Mouse (Mus musculus) embryo, embryonic 10 days (tissue): ENCODE data around the gene Cd7.
"Not testable (repeated sequence)": the region's sequence is repeated elsewhere in the genome, so short reads cannot be mapped to it uniquely, and the experiment has no call there.

Source experiments
- DNase-seq: peaks from one replicate; pipeline ENCODE4 v3.0.0-alpha.2; 2015; ENCODE audit warnings: low spot score

The Cd7 gene

GRCm38 (mm10) chr11:121047826-121048399 is 8.7 kb upstream of the Cd7 start:
- peak; percentile 57 for DNase-seq

- no peak for DNase-seq
Measured at GRCm38 (mm10) chr11:121045286-121045685, 6.1 kb upstream of the Cd7 start.

DNA sequence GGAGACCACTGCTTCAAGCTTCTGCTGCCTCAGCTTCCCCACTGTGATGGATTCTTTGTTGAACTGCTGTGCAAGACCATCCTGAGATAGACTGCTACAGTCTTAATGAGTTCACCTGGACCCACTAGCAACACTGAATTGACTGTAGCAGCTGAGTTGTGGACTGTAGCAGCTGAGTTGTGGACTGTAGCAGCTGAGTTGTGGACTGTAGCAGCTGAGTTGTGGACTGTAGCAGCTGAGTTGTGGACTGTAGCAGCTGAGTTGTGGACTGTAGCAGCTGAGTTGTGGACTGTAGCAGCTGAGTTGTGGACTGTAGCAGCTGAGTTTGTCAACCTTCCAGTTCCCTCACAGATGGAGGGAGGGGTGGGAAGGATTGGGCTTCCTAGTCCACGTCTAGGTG is 3.8 kb upstream of the Cd7 start:
- not testable (repeated sequence) for DNase-seq

DNA sequence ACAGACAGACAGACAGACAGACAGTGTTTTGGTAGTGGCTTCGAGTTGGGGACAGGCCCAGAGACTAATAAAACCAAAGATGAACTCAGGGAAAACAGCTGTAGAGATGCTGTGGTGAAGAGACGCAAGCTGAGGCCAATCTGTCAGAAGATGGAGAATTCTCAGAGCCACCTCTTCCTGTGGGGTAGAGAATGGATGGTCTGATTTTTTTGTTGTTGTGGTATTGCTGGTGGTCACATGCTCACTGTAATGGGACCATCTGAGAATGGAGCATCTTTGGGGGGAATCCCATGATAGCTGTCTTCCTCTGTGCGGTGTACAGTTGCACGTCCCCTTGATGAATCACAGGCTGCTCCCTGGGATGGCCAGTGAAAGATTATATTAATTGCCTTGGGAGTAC is 3.3 kb upstream of the Cd7 start:
- DNase-seq, result no peak

- no peak for DNase-seq
Measured at GRCm38 (mm10) chr11:121041636-121042035, 2.4 kb upstream of the Cd7 start.

- peak; percentile 91 for DNase-seq
Measured at GRCm38 (mm10) chr11:121041212-121041611, 2.0 kb upstream of the Cd7 start.

GRCm38 (mm10) chr11:121038366-121039240 is 615 bp downstream of the Cd7 start:
- no peak for DNase-seq

- DNase-seq, result no peak
Measured at GRCm38 (mm10) chr11:121033118-121033517, 6.1 kb downstream of the Cd7 start.

DNA sequence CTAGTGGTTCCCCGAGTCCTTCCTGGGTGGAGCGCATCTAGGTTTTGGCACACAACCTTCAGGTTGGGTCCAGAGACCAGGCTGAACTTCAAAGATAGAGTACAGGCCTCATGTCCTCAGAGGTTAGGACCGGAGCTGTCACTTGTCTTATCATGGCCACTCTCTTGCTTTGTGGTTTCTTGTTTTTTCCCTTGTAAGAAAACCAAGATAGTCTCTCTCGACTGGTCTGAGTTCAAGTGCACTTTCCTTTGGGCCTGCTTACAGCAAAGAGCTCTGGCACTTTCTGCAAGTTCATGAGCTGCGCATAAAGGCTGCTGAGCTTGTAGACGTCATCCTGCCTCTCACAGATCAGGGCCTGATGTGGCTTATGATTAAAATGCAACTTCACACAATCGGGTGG is 12.0 kb downstream of the Cd7 start:
- no peak for DNase-seq

- DNase-seq, result no peak
Measured at GRCm38 (mm10) chr11:121024163-121024562, 15.1 kb downstream of the Cd7 start.

DNA sequence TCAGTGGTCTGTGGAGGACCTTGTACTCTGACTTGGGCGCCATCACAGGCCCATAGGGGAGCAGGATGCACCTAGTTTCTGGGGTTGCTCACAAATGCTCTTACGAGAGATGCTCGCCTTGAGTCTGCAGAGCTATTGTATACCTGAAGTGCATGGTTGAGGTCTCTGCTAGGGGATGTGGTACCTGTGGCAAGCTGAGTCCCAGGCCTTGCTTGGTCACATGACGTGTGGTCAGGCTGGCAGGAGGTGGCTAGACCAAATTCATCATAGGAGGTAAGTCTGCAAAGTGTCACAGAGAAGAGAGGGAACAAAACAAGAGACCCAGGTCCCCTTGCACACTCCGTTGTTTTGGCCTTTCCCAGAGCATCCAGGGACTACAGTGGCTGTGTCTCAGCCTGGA is 19.7 kb downstream of the Cd7 start:
- DNase-seq, result no peak

DNA sequence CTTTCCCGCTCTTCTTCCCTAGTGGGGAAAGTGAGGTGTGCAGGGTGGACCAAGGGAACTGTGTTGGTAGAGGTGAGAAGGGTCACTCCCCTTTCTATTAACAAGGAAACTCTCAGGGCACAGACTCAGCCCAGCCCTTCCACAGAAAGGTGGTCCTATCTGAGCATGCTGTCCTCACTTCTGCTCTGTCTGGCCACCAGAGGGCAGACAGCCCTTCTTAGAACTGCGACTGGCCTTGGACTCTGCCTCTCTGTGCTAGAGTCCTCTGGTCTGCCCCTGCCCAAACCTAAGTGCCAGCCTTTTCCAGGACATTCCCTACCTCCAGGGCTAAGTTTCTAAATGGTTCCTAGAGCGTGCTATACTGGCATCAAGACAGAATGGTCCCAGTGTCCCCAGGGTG is 21.5 kb downstream of the Cd7 start:
- peak; percentile 80 for DNase-seq

DNA sequence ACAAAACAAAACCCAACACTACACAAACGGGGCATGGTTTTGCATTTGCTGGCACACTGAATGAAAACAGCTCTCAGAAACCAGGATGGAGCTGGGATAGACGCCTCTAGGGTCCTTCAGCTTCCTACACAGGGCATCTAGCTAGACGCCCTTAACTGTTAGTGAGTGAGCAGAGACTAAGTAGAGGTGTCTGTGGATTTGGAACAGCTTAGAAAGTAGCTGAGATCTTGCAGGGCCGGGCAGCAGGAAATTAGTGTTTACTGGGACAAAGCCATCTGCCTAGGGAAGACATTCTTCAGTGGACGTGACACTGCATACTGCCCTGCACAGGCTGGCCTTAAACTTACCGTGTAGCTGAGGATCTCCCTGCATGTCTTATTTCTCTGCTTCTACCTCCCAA is 23.7 kb downstream of the Cd7 start:
- no peak for DNase-seq

DNA sequence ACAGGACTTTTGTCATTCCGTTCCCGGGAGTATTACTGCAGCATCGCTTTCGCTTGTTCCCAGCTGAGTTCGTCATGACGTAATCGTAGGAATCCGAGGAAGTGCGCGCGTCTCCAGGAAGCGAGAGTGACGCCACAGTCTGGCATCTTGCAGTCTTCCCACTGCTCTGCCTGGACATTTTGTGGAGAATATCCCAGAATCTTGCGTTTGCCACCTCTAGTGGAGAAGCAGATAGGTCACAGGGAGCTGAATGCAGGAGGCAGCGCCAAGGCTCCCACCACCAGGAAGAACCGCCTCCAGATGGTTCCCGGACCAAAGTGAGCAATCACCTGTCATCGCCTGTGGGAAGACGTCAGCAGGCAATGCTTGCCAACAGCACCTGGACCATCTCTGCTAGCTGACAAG is 24.3 kb downstream of the Cd7 start:
- peak; percentile 22 for DNase-seq

GRCm38 (mm10) chr11:121013656-121014055 is 25.6 kb downstream of the Cd7 start:
- no peak for DNase-seq

DNA sequence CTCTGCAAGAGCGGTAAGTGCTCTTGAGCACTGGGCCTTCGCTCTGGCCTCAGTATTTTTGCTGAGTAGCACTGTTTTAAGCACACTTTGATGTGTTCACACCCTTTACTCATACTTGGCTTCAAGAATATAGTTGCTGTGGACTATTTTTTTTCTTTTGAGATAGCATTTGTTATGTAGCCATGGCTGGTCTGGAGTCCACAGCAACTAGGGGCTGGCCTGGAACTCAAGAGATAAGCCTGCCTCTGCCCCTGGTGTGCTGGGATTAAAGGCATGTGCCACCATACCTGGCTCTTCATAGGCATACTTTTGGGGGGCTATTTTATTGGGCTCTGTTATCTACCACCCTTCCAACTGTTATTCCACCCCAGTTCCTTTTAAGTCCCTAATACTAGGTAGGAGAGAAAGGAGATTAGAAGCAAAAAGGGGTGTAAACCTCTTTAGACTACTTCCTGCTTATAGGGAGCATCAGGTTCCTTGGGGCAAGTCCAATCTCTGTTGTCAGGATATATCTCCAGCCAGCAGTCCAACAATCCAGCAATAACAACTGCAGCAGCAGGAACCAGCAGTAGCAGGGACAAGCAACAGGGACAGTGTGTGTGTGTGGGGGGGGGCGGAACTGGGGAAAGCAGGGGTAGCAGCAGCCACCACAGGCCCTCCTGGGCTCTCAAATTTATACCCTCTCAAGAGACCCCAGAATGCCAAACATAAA is 29.0 kb downstream of the Cd7 start:
- DNase-seq, result no peak

DNA sequence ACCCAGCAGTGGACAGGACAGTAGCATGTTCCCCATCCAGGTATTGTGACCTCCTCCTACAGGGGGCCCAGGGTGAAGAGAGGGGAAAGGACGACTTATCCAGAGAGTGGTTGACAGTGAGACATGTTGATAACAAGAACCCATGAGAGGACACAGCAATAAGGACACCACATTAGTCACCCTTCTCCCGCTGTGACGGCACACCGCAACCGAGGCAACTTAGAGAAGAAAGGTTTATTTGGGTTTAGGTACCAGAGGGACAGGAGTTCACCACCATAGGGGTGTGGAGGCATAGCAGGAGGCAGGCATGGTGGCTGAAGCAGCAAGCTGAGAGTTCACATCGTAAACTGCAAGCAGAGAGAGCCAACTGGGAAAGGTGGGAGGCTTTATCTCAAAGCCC is 33.0 kb downstream of the Cd7 start:
- DNase-seq, result no peak

- DNase-seq, result no peak
Measured at GRCm38 (mm10) chr11:121004281-121004680, 34.9 kb downstream of the Cd7 start.

DNA sequence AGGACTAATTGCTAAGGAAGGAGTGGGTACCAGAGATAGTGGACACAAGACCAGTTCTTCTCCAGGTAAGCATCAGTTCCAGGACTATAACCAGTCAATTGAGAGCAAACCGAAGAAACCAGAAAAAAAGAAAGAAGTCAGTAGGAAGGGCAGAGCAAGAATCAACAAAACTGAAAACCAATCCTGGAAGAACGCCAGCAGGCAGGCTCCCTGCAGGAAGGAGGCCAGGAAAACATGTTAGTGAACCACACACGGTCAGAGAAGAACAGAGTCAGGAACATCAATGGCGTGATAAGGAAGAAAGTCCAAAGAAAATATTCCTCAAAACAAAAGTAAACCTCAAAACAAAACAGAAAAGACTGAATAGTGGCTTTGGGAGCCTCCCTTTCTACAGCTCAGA is 37.3 kb downstream of the Cd7 start:
- DNase-seq, result no peak

- no peak for DNase-seq
Measured at GRCm38 (mm10) chr11:120994741-120995140, 44.5 kb downstream of the Cd7 start.

DNA sequence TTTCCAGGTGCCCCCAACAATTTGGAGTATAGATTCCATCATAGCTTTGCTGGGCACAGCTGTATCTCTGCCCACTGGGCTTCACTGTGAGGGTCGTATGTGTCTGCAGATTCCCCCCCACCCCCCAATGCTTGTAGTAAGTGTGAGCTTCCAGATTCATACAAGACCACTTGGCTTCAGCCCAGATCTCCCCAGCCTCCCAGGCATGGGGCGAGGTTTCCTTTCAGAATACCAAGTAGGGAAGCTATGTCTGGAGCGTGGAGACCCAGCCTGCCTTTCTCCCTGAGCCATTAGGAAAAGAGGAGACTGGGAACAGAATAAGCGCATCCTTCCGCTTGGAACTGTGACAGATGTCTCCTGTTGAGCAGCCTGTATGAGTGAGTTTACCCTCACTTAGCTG is 45.6 kb downstream of the Cd7 start:
- DNase-seq, result no peak

- no peak for DNase-seq
Measured at GRCm38 (mm10) chr11:120993080-120993479, 46.1 kb downstream of the Cd7 start.

DNA sequence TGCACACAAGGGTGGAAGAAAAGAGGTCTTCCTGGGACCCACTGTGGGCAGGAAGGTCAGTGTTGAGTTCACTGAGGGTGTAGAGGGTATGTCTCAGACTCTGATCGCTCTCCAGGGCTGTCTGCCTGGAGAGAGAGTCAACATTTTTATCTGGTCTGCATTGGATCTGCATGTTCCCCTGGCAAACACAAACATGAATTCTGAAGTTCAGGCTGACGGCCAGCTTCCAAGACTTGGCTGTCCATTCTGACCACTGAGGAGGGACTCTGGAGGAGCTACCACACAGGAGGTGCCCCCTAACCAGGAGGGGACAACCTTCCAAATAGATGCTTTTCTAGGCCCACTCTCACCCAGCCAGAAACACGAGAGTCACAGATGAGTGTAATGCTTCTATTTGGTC is 47.4 kb downstream of the Cd7 start:
- no peak for DNase-seq
